Mouse (Mus musculus) spleen, embryonic (tissue): ENCODE results near the gene Cyp2d22.
"Not testable (repeated sequence)": the region's sequence is repeated elsewhere in the genome, so short reads cannot be mapped to it uniquely, and the experiment has no call there.

Experiments
- CTCF ChIA-PET: fragments of 350-600 bp; sonication (Branson Sonifier 250); formaldehyde crosslinking; loops from one replicate; lab custom pipeline; 2022; lab: Charles Lee

Gene Cyp2d22

GRCm38 (mm10) chr15:82379871-82380713, at the start of gene Cyp2d22:
Gene Cyp2d22 (minus strand): TSS chr15:82380260.
- CTCF ChIA-PET, result no interaction called here

- CTCF ChIA-PET, result no interaction called here
These were observed 43.4 kb upstream of the Cyp2d22 start for GRCm38 (mm10) chr15:82423471-82423870.

GRCm38 (mm10) chr15:82422935-82423334, 42.9 kb upstream of the Cyp2d22 start:
- CTCF ChIA-PET, result no interaction called here

- CTCF ChIA-PET, result no interaction called here
These were observed 38.6 kb upstream of the Cyp2d22 start for GRCm38 (mm10) chr15:82418616-82419015.

- CTCF ChIA-PET, result no interaction called here
These were observed 37.0 kb upstream of the Cyp2d22 start for GRCm38 (mm10) chr15:82416797-82417789.

- CTCF ChIA-PET, result no interaction called here
These were observed 27.5 kb upstream of the Cyp2d22 start for GRCm38 (mm10) chr15:82407536-82407935.

- CTCF ChIA-PET, result no interaction called here
These were observed 26.9 kb upstream of the Cyp2d22 start, which contains the start of gene Cyp2d10 for GRCm38 (mm10) chr15:82406981-82407380. Gene Cyp2d10 (minus strand): TSS chr15:82407195.

GRCm38 (mm10) chr15:82404163-82404562, 24.1 kb upstream of the Cyp2d22 start:
- CTCF ChIA-PET, result no interaction called here

- CTCF ChIA-PET, result no interaction called here
These were observed 23.5 kb upstream of the Cyp2d22 start for GRCm38 (mm10) chr15:82403606-82404005.

GRCm38 (mm10) chr15:82402741-82403140, 22.7 kb upstream of the Cyp2d22 start:
- CTCF ChIA-PET, result no interaction called here

- CTCF ChIA-PET, result no interaction called here
These were observed 22.0 kb upstream of the Cyp2d22 start for GRCm38 (mm10) chr15:82402106-82402505.

- CTCF ChIA-PET, result no interaction called here
These were observed 21.5 kb upstream of the Cyp2d22 start for GRCm38 (mm10) chr15:82401516-82401915.

GRCm38 (mm10) chr15:82395955-82396354, 15.9 kb upstream of the Cyp2d22 start:
- CTCF ChIA-PET, result not testable (repeated sequence)

GRCm38 (mm10) chr15:82393922-82394321, 13.9 kb upstream of the Cyp2d22 start, which contains the start of gene Cyp2d11:
Gene Cyp2d11 (minus strand): TSS chr15:82394022.
- CTCF ChIA-PET, result not testable (repeated sequence)

- CTCF ChIA-PET, result not testable (repeated sequence)
These were observed 9.9 kb upstream of the Cyp2d22 start for GRCm38 (mm10) chr15:82389916-82390315.

- CTCF ChIA-PET, result no interaction called here
These were observed 5.7 kb upstream of the Cyp2d22 start for GRCm38 (mm10) chr15:82385729-82386128.

- CTCF ChIA-PET, result no interaction called here
These were observed 2.4 kb upstream of the Cyp2d22 start for GRCm38 (mm10) chr15:82382441-82382840.

- CTCF ChIA-PET, result no interaction called here
These were observed 628 bp upstream of the Cyp2d22 start for GRCm38 (mm10) chr15:82380714-82381062.

- CTCF ChIA-PET, result no interaction called here
These were observed 569 bp downstream of the Cyp2d22 start for GRCm38 (mm10) chr15:82379511-82379870.

- CTCF ChIA-PET, result no interaction called here
These were observed 1.5 kb downstream of the Cyp2d22 start for GRCm38 (mm10) chr15:82378261-82379180.

- CTCF ChIA-PET, result no interaction called here
These were observed 2.4 kb downstream of the Cyp2d22 start for GRCm38 (mm10) chr15:82377701-82378100.
